Mouse (Mus musculus): Measurements from ENCODE around the gene Tnfrsf8. TPM values are rescaled to one million over a fixed set of nuclear protein-coding genes. Genes with fewer than 3 reads are reported as not detected.
"Not testable (repeated sequence)": the region's sequence is repeated elsewhere in the genome, so short reads cannot be mapped to it uniquely, and the experiment has no call there.

The Tnfrsf8 gene
- polyA plus RNA-seq (2016; fragmentation: Nextera tagmentation; extraction: Ambion mirVana), result 0.15 TPM in 1 of 2 replicates, not detected in the other

DNA sequence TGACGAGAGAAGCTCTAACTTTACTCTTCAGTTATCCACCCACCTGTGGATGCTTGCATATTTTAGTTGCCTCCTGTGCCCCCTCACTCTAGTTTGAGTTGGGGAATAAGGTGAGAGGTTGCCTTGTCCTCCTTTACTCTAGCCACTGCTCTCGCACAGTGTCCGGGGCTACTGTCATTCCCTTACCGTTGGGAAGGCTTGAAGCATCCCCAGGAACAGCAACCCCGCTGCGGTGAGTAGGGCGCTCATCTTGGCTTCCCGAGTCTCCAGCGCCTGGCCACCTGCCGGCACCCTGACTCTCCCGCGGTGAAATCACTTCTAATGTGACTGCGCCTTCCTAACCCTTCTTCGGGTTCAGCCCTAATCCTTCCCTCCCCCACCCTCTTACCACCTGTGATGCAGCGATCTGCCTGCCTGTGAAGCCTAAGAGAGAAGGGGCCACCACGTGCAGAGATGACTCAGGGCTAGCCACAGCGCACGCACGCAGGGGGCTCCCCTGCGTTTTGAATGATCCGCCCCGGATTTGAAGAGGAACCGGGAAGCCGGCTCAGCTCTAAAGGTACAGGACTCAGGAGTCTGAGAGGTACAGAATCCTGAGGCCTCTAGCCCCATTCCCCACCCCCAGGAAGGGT lies at the start of gene Tnfrsf8:
Gene Tnfrsf8, minus strand, starts transcription at position 329 of the 632 bp plus-strand sequence.
- H3K27ac ChIP-seq, result no peak within 1 kb of the TSS
- H3K4me2 ChIP-seq (replicated peaks), result no peak within 1 kb of the TSS

DNA sequence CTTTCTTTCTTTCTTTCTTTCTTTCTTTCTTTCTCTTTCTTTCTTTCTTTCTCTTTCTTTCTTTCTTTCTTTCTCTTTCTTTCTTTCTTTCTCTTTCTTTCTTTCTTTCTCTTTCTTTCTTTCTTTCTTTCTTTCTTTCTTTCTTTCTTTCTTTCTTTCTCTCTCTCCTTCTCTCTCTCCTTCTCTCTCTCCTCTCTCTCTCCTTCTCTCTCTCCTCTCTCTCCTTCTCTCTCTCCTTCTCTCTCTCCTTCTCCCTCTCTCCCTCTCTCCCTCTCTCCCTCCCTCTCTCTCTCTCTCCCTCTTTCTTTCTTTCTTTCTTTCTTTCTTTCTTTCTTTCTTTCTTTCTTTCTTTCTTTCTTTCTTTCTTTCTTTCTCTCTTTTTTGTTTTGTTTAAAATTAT lies 46.7 kb upstream of the Tnfrsf8 start:
- not testable (repeated sequence) for ATAC-seq (ENCODE audit: insufficient number of reproducible peaks, insufficient read depth, low FRiP score, low TSS enrichment); H3K4me1 ChIP-seq; H3K4me2 ChIP-seq (replicated peaks); H3K9me3 ChIP-seq; H3K9ac ChIP-seq; H3K4me3 ChIP-seq; H3K27me3 ChIP-seq; H3K36me3 ChIP-seq; H3K27ac ChIP-seq

More for the DNA sequence above, at the start of gene Tnfrsf8:
- H3K9ac ChIP-seq, result no peak within 1 kb of the TSS
- H3K4me3 ChIP-seq, result no peak within 1 kb of the TSS
- H3K4me1 ChIP-seq, result no peaks in the 10 kb centered on the region
- 2% methylated on average over 24 of the region's 24 CpGs for WGBS
- H3K27me3 ChIP-seq, result peaks cover 19% of the 10 kb centered on the region
- no peaks in the 10 kb centered on the region for H3K36me3 ChIP-seq
- no peaks in the 10 kb centered on the region for H3K9me3 ChIP-seq
- no peak for ATAC-seq (ENCODE audit: insufficient number of reproducible peaks, insufficient read depth, low FRiP score, low TSS enrichment)

DNA sequence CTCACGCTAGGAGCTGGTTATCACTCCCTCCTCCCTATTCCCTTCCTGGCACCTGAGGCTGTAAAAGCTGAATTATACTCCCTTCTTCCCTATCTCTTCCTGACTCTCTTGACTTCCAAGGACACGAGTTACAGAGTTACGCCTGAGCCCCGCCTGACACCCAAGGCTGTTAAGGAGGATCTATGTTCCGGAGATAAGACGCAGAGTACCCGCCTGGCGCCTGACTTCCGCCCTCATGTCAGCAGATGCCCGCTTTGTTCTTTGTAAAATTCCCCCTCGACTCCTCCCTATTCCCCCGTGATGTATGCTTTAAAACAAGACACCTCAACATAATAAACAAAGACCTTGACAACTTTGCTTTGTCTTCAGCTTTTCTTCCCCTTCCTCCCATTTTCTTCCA lies 46.1 kb upstream of the Tnfrsf8 start:
- no peak overlapping the region for H3K27ac ChIP-seq
- no peaks in the 10 kb centered on the region for H3K27me3 ChIP-seq
- ATAC-seq (ENCODE audit: insufficient number of reproducible peaks, insufficient read depth, low FRiP score, low TSS enrichment), result no peak
- H3K36me3 ChIP-seq, result no peaks in the 10 kb centered on the region
- no peaks in the 10 kb centered on the region for H3K9me3 ChIP-seq
- H3K4me3 ChIP-seq, result no peak overlapping the region
- H3K9ac ChIP-seq, result no peak overlapping the region
- WGBS, result 34% methylated on average over 12 of the region's 12 CpGs
- no peaks in the 10 kb centered on the region for H3K4me1 ChIP-seq
- H3K4me2 ChIP-seq (replicated peaks), result no peak overlapping the region

DNA sequence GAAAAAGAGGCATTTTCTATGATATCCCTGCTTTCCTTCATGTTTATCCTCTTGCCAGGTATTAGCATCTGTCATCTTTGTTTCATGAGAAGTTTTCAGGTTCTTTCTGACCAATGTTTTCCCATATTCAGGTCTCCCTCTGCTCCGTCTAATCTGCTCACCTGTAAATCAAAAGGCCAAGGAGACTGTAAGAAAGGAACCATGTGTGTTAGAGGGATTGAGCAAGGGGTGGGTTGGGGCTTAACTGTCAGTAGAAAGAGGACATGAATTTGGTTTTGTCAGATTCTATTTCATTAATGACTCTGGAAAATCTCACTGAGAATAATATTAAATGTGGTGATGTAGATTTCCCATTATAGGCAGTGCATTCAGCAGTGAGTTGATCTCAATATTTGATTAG lies 45.6 kb upstream of the Tnfrsf8 start:
- H3K9me3 ChIP-seq, result no peaks in the 10 kb centered on the region
- no peak overlapping the region for H3K4me3 ChIP-seq
- no peak overlapping the region for H3K27ac ChIP-seq
- no peak overlapping the region for H3K4me2 ChIP-seq (replicated peaks)
- WGBS, result 83% methylated on average over 1 of the region's 1 CpGs
- ATAC-seq (ENCODE audit: insufficient number of reproducible peaks, insufficient read depth, low FRiP score, low TSS enrichment), result no peak
- no peaks in the 10 kb centered on the region for H3K4me1 ChIP-seq
- no peaks in the 10 kb centered on the region for H3K27me3 ChIP-seq
- H3K9ac ChIP-seq, result no peak overlapping the region
- H3K36me3 ChIP-seq, result no peaks in the 10 kb centered on the region

DNA sequence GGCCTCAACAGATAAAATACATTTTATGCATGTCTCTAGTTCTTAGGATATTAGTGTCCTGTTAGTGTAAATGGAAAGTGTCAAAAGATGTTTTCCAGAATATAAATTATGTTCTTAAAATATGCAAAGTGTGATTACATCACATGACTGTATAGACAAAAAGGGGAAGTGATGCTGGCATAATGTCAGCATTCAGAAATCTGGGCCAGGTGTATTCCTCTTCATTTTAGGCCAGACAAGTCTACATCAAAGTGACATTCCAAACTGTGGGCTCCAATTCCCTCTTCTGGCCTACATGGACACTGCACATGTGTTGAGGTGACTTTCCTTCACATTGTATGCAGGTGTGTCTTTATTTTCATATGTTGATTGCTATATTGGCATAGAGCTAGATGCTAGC lies 41.3 kb upstream of the Tnfrsf8 start:
- Histone ChIP-seq H3K9me3 (0 out of 2 replicates have a peak, but pooled peaks cover 2% of the 10 kb centered on the region), H3K36me3 (no peaks in the 10 kb centered on the region), H3K4me3 (no peak overlapping the region), H3K9ac (no peak overlapping the region), H3K4me2 (replicated peaks) (no peak overlapping the region), H3K27ac (no peak overlapping the region), H3K27me3 (no peaks in the 10 kb centered on the region), H3K4me1 (no peaks in the 10 kb centered on the region)
- ATAC-seq (ENCODE audit: insufficient number of reproducible peaks, insufficient read depth, low FRiP score, low TSS enrichment), result no peak

DNA sequence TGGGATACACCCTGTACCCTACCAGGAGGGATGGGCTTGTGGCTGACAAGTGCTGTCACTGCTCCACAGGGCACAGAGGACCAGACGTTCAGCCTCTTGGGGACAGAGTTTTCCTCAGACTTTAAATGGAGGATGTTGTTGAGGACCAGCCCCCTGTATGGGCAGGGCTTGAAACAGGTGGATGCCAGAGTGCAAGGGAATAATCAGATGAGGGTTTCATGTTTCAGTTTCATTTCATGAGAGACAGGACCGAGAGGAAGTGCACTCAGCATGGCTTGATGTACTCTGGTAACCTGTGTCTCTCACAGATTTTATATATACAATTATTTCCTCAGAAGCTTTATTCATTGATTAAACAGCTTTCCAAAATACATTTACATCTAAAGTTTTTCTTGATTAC lies 38.9 kb upstream of the Tnfrsf8 start:
- Histone ChIP-seq H3K9me3 (0 out of 2 replicates have a peak, but pooled peaks cover 2% of the 10 kb centered on the region), H3K4me1 (no peaks in the 10 kb centered on the region), H3K36me3 (no peaks in the 10 kb centered on the region), H3K27ac (no peak overlapping the region), H3K9ac (no peak overlapping the region), H3K4me2 (replicated peaks) (no peak overlapping the region), H3K27me3 (no peaks in the 10 kb centered on the region), H3K4me3 (no peak overlapping the region)
- 37% methylated on average over 2 of the region's 2 CpGs for WGBS
- ATAC-seq (ENCODE audit: insufficient number of reproducible peaks, insufficient read depth, low FRiP score, low TSS enrichment), result no peak

DNA sequence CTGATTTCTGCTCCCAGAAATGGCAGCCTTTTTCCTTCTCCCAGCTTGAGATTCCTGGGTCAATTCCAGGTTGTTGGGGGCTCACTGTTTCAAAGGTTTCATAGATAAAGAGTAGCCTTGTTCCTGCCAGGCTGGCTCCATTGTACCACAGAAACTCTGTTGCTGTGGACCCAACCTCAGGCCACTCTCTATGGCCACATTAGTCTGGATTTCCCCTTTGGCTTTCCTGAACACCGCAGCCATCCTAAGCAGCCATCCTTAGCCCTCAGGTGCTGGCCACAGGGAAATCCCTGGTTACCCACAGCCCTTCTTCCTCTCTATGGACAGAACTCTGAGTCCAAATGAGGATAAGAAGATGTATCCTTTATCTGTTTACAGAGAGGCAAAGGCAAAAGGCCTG lies 30.0 kb upstream of the Tnfrsf8 start:
- no peak overlapping the region for H3K4me2 ChIP-seq (replicated peaks)
- H3K4me1 ChIP-seq, result no peaks in the 10 kb centered on the region
- H3K36me3 ChIP-seq, result no peaks in the 10 kb centered on the region
- 92% methylated on average over 1 of the region's 1 CpGs for WGBS
- no peak overlapping the region for H3K4me3 ChIP-seq
- no peaks in the 10 kb centered on the region for H3K27me3 ChIP-seq
- no peak overlapping the region for H3K9ac ChIP-seq
- H3K9me3 ChIP-seq, result no peaks in the 10 kb centered on the region
- H3K27ac ChIP-seq, result no peak overlapping the region
- ATAC-seq (ENCODE audit: insufficient number of reproducible peaks, insufficient read depth, low FRiP score, low TSS enrichment), result no peak

DNA sequence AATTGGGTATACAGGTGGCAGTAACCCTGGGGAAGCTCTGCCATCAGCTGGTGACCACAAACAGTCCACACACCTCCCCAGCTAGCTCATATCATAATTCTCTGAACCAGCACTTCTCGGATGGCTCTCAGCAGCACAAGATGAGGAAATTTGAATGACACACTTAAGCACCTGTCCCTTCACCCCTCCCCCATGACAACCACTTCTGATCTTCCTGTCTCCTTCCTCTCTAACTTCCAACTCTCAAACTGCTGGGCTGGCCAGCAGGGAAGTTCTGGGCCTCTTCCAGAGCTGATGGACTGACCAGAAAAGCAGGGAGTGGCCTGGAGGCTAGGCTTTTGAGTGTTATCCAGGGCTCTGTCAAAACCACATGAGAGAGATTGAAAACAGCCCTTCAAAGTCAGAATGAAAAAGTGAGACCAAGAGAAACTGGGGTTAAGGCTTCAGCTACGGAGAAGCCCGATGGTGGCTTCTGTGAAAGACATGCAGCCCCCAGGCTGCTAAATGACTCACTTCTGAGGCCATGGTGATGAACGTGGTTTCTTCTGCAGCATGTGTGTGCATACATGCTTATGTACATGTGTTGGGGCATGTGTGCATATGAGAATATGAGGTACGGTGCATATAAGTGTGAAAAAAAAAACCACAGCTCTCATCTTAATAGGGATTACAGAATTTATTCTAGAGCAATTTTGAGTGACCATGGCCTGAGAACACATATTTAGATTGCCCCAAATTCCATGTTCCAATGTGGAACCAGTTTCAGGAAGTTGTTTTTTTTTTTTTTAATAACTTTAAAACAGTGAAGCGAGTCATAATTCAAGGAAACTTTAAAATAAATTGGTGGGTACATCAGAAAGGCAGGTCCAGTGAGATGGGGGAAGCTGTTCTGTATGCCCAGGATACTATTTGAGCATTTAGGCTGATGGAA lies 27.2 kb upstream of the Tnfrsf8 start:
- Histone ChIP-seq H3K27me3 (no peaks in the 10 kb centered on the region), H3K4me2 (replicated peaks) (no peak overlapping the region), H3K27ac (no peak overlapping the region), H3K4me3 (no peak overlapping the region), H3K9ac (no peak overlapping the region), H3K4me1 (no peaks in the 10 kb centered on the region), H3K9me3 (no peaks in the 10 kb centered on the region), H3K36me3 (no peaks in the 10 kb centered on the region)
- WGBS, result 87% methylated on average over 6 of the region's 6 CpGs
- ATAC-seq (ENCODE audit: insufficient number of reproducible peaks, insufficient read depth, low FRiP score, low TSS enrichment), result no peak

DNA sequence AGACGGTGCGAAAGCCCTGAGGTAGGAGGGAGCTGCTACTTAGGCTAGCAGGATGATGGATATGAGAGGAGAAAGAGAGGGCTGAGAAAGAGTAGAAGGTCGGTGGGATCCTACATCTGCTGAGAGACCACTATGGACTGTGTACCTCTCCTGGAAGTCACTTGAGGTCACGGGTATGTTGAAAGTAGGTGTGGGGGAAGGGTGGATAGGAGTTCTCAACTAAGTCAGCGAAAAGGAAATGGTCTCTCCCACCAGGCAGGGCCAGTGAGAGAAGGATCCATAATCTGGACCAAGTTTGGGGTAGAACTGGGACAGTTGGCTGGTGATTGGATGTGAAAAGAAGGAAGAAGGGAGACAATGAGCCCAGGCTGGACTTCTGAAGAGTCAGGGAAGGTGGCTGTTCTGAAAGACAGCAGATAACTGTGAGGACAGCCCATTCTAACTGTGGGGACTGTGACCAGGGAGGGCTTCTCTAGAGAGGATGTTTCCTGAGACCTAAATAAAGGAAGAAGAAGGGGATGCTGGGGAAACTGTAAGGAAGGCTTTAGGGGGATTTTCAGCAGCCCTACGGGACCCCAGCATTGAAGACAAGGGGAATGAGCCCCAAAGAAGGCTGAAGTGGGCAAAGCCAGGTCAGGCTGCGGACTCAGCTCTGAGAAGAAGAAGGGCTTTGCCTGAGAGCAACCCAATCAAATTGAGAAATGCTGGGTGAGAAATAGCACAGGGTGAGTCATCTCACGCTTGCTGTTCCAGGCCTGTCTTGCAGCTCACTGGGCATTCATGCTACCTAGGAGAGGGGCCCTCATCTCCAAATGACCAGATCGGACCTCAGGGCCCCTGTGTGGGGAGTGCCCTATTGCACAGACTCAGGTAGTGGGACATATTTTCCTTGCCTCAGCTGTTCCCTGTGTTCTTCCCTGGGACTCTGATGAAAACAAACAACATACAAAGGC lies 23.2 kb upstream of the Tnfrsf8 start:
- H3K27ac ChIP-seq, result no peak overlapping the region
- no peaks in the 10 kb centered on the region for H3K9me3 ChIP-seq
- no peaks in the 10 kb centered on the region for H3K27me3 ChIP-seq
- H3K9ac ChIP-seq, result no peak overlapping the region
- no peak overlapping the region for H3K4me3 ChIP-seq
- no peak for ATAC-seq (ENCODE audit: insufficient number of reproducible peaks, insufficient read depth, low FRiP score, low TSS enrichment)
- 79% methylated on average over 9 of the region's 9 CpGs for WGBS
- H3K36me3 ChIP-seq, result no peaks in the 10 kb centered on the region
- H3K4me1 ChIP-seq, result no peaks in the 10 kb centered on the region
- H3K4me2 ChIP-seq (replicated peaks), result no peak overlapping the region

DNA sequence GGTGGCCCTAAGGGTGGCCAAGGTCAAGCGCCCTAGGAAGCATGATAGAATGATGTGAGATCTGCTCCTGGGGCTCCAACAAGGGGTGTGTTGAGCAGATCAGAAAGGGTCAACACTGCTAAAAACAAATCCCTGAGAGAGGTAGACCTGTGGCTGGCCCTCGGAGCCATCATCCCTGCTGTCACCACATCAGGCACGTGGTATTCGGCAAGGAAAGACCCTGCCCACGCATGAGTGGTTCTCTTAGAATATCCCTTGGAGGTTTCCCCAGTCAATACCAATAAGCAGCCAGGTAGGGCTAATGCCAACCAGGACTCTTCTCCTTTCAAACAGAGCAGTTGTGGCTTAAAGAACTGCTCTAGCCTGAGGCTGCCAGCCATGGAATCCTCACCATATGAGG lies 21.6 kb upstream of the Tnfrsf8 start:
- no peaks in the 10 kb centered on the region for H3K9me3 ChIP-seq
- 77% methylated on average over 5 of the region's 5 CpGs for WGBS
- ATAC-seq (ENCODE audit: insufficient number of reproducible peaks, insufficient read depth, low FRiP score, low TSS enrichment), result no peak
- no peak overlapping the region for H3K4me2 ChIP-seq (replicated peaks)
- no peaks in the 10 kb centered on the region for H3K36me3 ChIP-seq
- H3K9ac ChIP-seq, result no peak overlapping the region
- H3K27me3 ChIP-seq, result no peaks in the 10 kb centered on the region
- H3K4me3 ChIP-seq, result no peak overlapping the region
- no peak overlapping the region for H3K27ac ChIP-seq
- no peaks in the 10 kb centered on the region for H3K4me1 ChIP-seq

DNA sequence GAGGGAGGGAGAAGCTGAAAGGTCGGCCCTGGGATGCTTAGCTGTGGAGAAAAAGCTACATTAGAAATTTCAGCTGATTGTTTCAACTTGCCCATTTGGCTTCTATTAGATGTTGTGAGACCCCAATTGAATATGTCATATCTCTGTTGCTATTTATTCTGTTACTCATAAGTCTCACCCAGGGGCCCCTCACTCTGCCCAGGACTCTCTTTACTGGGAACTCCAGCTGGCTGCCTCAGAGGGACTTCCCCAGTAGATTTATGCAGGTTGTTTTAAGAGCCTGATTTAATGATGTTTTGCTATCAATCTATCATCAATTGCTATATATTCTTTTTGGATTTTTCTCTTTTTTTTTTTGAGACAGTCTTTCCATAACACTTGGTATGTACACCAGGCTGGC lies 21.1 kb upstream of the Tnfrsf8 start:
- no peak overlapping the region for H3K4me2 ChIP-seq (replicated peaks)
- H3K36me3 ChIP-seq, result no peaks in the 10 kb centered on the region
- ATAC-seq (ENCODE audit: insufficient number of reproducible peaks, insufficient read depth, low FRiP score, low TSS enrichment), result no peak
- H3K4me1 ChIP-seq, result no peaks in the 10 kb centered on the region
- no peak overlapping the region for H3K4me3 ChIP-seq
- no peak overlapping the region for H3K27ac ChIP-seq
- H3K9me3 ChIP-seq, result no peaks in the 10 kb centered on the region
- H3K9ac ChIP-seq, result no peak overlapping the region
- H3K27me3 ChIP-seq, result no peaks in the 10 kb centered on the region
- 62% methylated on average over 1 of the region's 1 CpGs for WGBS
